Mouse (Mus musculus): Measurements from ENCODE around the gene Gm6096. TPM values are rescaled to one million over a fixed set of nuclear protein-coding genes. Genes with fewer than 3 reads are reported as not detected.
A peak's percentile ranks its signal among the peaks of the same experiment; 100 is the strongest.

Gene Gm6096
- polyA plus RNA-seq, 1 experiment from 2014 or later, result 0.84 TPM

GRCm38 (mm10) chr7:34232785-34233725 is 17.8 kb upstream of the Gm6096 start:
- peak overlapping the region; percentile 89 for H3K27ac ChIP-seq (replicated peaks; ENCODE audit: low read depth, low read length)
- H3K27me3 ChIP-seq (ENCODE audit: control insufficient read depth, insufficient read depth, low read length), result no peaks in the 10 kb centered on the region
- no peaks in the 10 kb centered on the region for H3K9me3 ChIP-seq (ENCODE audit: control insufficient read depth, low read length)
- H3K4me1 ChIP-seq (ENCODE audit: control insufficient read depth, insufficient read depth, low read length), result peaks cover 15% of the 10 kb centered on the region; the same call in 1 of the 2 replicates
- DNase-seq (no peak), ATAC-seq (ENCODE audit: low FRiP score, low TSS enrichment) (no peak)
- 44% methylated on average over 7 of the region's 7 CpGs for WGBS
- H3K9ac ChIP-seq (replicated peaks; ENCODE audit: low read length), result peak overlapping the region; percentile 56
- H3K36me3 ChIP-seq (ENCODE audit: control insufficient read depth, insufficient read depth, low read length), result peaks cover 17% of the 10 kb centered on the region
- H3K4me3 ChIP-seq (replicated peaks; ENCODE audit: low read depth, low read length), result peak overlapping the region; percentile 44
- H3K4me2 ChIP-seq (ENCODE audit: low read length), result peak overlapping the region; percentile 73

GRCm38 (mm10) chr7:34233909-34234609 is 16.8 kb upstream of the Gm6096 start:
- H3K4me3 ChIP-seq (replicated peaks; ENCODE audit: low read depth, low read length), result peak overlapping the region; percentile 44
- whole genome bisulfite sequencing, result under 1% methylated on average over 46 of the region's 46 CpGs

GRCm38 (mm10) chr7:34234610-34235561 is 16.0 kb upstream of the Gm6096 start:
- Histone ChIP-seq H3K36me3 (ENCODE audit: control insufficient read depth, insufficient read depth, low read length) (peaks cover 35% of the 10 kb centered on the region), H3K4me2 (ENCODE audit: low read length) (peak overlapping the region; percentile 73), H3K4me1 (ENCODE audit: control insufficient read depth, insufficient read depth, low read length) (peaks cover 7% of the 10 kb centered on the region; the same call in 1 of the 2 replicates), H3K4me3 (replicated peaks; ENCODE audit: low read depth, low read length) (peak overlapping the region; percentile 44), H3K9me3 (ENCODE audit: control insufficient read depth, low read length) (no peaks in the 10 kb centered on the region), H3K9ac (replicated peaks; ENCODE audit: low read length) (peak overlapping the region; percentile 52), H3K27ac (replicated peaks; ENCODE audit: low read depth, low read length) (peak overlapping the region; percentile 82), H3K27me3 (ENCODE audit: control insufficient read depth, insufficient read depth, low read length) (no peaks in the 10 kb centered on the region)
- WGBS, result 3% methylated on average over 17 of the region's 17 CpGs
- ATAC-seq (ENCODE audit: low FRiP score, low TSS enrichment) (no peak), DNase-seq (no peak)

More at GRCm38 (mm10) chr7:34233909-34234609, 16.8 kb upstream of the Gm6096 start:
- Histone ChIP-seq H3K9ac (replicated peaks; ENCODE audit: low read length) (peak overlapping the region; percentile 56), H3K27ac (replicated peaks; ENCODE audit: low read depth, low read length) (peak overlapping the region; percentile 89), H3K4me1 (ENCODE audit: control insufficient read depth, insufficient read depth, low read length) (peaks cover 10% of the 10 kb centered on the region; the same call in 1 of the 2 replicates), H3K27me3 (ENCODE audit: control insufficient read depth, insufficient read depth, low read length) (no peaks in the 10 kb centered on the region), H3K9me3 (ENCODE audit: control insufficient read depth, low read length) (no peaks in the 10 kb centered on the region), H3K36me3 (ENCODE audit: control insufficient read depth, insufficient read depth, low read length) (peaks cover 27% of the 10 kb centered on the region), H3K4me2 (ENCODE audit: low read length) (peak overlapping the region; percentile 73)
- peak; percentile 96 for ATAC-seq (ENCODE audit: low FRiP score, low TSS enrichment)
- DNase-seq, result peak; percentile 99

GRCm38 (mm10) chr7:34235602-34236001 is 15.2 kb upstream of the Gm6096 start:
- no peak overlapping the region for H3K9ac ChIP-seq (replicated peaks; ENCODE audit: low read length)
- DNase-seq, result no peak
- H3K4me2 ChIP-seq (ENCODE audit: low read length), result no peak overlapping the region
- no peaks in the 10 kb centered on the region for H3K27me3 ChIP-seq (ENCODE audit: control insufficient read depth, insufficient read depth, low read length)
- no peak overlapping the region for H3K27ac ChIP-seq (replicated peaks; ENCODE audit: low read depth, low read length)
- H3K4me3 ChIP-seq (replicated peaks; ENCODE audit: low read depth, low read length), result no peak overlapping the region
- no peaks in the 10 kb centered on the region for H3K9me3 ChIP-seq (ENCODE audit: control insufficient read depth, low read length)
- H3K36me3 ChIP-seq (ENCODE audit: control insufficient read depth, insufficient read depth, low read length), result peaks cover 42% of the 10 kb centered on the region
- H3K4me1 ChIP-seq (ENCODE audit: control insufficient read depth, insufficient read depth, low read length), result peaks cover 4% of the 10 kb centered on the region; the same call in 1 of the 2 replicates
- WGBS, result 85% methylated on average over 5 of the region's 5 CpGs
- ATAC-seq (ENCODE audit: low FRiP score, low TSS enrichment), result no peak

GRCm38 (mm10) chr7:34238086-34238485 is 12.8 kb upstream of the Gm6096 start:
- Histone ChIP-seq H3K4me1 (ENCODE audit: control insufficient read depth, insufficient read depth, low read length) (peaks cover 4% of the 10 kb centered on the region; the same call in 1 of the 2 replicates), H3K4me3 (replicated peaks; ENCODE audit: low read depth, low read length) (no peak overlapping the region), H3K27ac (replicated peaks; ENCODE audit: low read depth, low read length) (no peak overlapping the region), H3K4me2 (ENCODE audit: low read length) (no peak overlapping the region), H3K9me3 (ENCODE audit: control insufficient read depth, low read length) (no peaks in the 10 kb centered on the region), H3K9ac (replicated peaks; ENCODE audit: low read length) (no peak overlapping the region), H3K36me3 (ENCODE audit: control insufficient read depth, insufficient read depth, low read length) (peaks cover 57% of the 10 kb centered on the region), H3K27me3 (ENCODE audit: control insufficient read depth, insufficient read depth, low read length) (no peaks in the 10 kb centered on the region)
- DNase-seq (no peak), ATAC-seq (ENCODE audit: low FRiP score, low TSS enrichment) (no peak)
- WGBS, result 92% methylated on average over 5 of the region's 5 CpGs

GRCm38 (mm10) chr7:34242176-34242575 is 8.7 kb upstream of the Gm6096 start:
- Histone ChIP-seq H3K4me3 (replicated peaks; ENCODE audit: low read depth, low read length) (no peak overlapping the region), H3K9me3 (ENCODE audit: control insufficient read depth, low read length) (no peaks in the 10 kb centered on the region), H3K4me2 (ENCODE audit: low read length) (no peak overlapping the region), H3K36me3 (ENCODE audit: control insufficient read depth, insufficient read depth, low read length) (peaks cover 71% of the 10 kb centered on the region), H3K4me1 (ENCODE audit: control insufficient read depth, insufficient read depth, low read length) (no peaks in the 10 kb centered on the region), H3K27ac (replicated peaks; ENCODE audit: low read depth, low read length) (no peak overlapping the region), H3K27me3 (ENCODE audit: control insufficient read depth, insufficient read depth, low read length) (no peaks in the 10 kb centered on the region), H3K9ac (replicated peaks; ENCODE audit: low read length) (no peak overlapping the region)
- ATAC-seq (ENCODE audit: low FRiP score, low TSS enrichment), result no peak
- 93% methylated on average over 11 of the region's 11 CpGs for WGBS
- no peak for DNase-seq

- Histone ChIP-seq H3K27ac (replicated peaks; ENCODE audit: low read depth, low read length) (no peak overlapping the region), H3K4me2 (ENCODE audit: low read length) (no peak overlapping the region), H3K4me1 (ENCODE audit: control insufficient read depth, insufficient read depth, low read length) (no peaks in the 10 kb centered on the region), H3K9me3 (ENCODE audit: control insufficient read depth, low read length) (no peaks in the 10 kb centered on the region), H3K9ac (replicated peaks; ENCODE audit: low read length) (no peak overlapping the region), H3K27me3 (ENCODE audit: control insufficient read depth, insufficient read depth, low read length) (no peaks in the 10 kb centered on the region), H3K36me3 (ENCODE audit: control insufficient read depth, insufficient read depth, low read length) (peaks cover 55% of the 10 kb centered on the region), H3K4me3 (replicated peaks; ENCODE audit: low read depth, low read length) (no peak overlapping the region)
- DNase-seq, result no peak
- ATAC-seq (ENCODE audit: low FRiP score, low TSS enrichment), result no peak
- whole genome bisulfite sequencing, result 94% methylated on average over 3 of the region's 3 CpGs
Observed at GRCm38 (mm10) chr7:34246870-34247499, 3.9 kb upstream of the Gm6096 start.
